Mouse (Mus musculus) G1E (cell line): ENCODE measurements around the gene Twnk. TPM values are rescaled to one million over a fixed set of nuclear protein-coding genes. Genes with fewer than 3 reads are reported as not detected.

Experiments used
- ATAC-seq: 2 replicates; pipeline ENCODE4 v1.8.0; 2016; ENCODE audit warnings: mild to moderate bottlenecking; ENCODE audit not compliant: insufficient number of reproducible peaks, poor library complexity, low FRiP score, severe bottlenecking; ENCODE audit errors: extremely low read depth
- DNase-seq: peaks from one replicate; pipeline ENCODE4 v3.0.0; 2012; ENCODE audit warnings: low spot score
- H3K27me3 ChIP-seq: 2 replicates; pipeline ENCODE4 v1.6.1; 2012; ENCODE audit warnings: mild to moderate bottlenecking, low read length, inconsistent platforms; ENCODE audit not compliant: insufficient read depth
- H3K36me3 ChIP-seq: replicated peaks from 2 replicates; pipeline ENCODE3; 2012; ENCODE audit warnings: mild to moderate bottlenecking, inconsistent platforms
- H3K4me1 ChIP-seq: 2 replicates; pipeline ENCODE4 v1.6.1; 2012; ENCODE audit warnings: low read depth, low read length, inconsistent platforms, mixed read lengths; ENCODE audit not compliant: insufficient read depth
- H3K4me3 ChIP-seq: 2 replicates; pipeline ENCODE4 v1.5.1; 2012; ENCODE audit warnings: low read depth, mild to moderate bottlenecking, inconsistent platforms, low read length, moderate library complexity, mixed read lengths
- H3K9me3 ChIP-seq: replicated peaks from 2 replicates; pipeline ENCODE4 v1.6.1; 2012; ENCODE audit warnings: inconsistent platforms
- CTCF ChIP-seq: IDR thresholded peaks from 2 replicates; pipeline ENCODE4 v1.5.1; 2012; ENCODE audit warnings: low read depth, low read length, inconsistent platforms, mixed read lengths
- GATA1 ChIP-seq: IDR thresholded peaks from 2 replicates; pipeline ENCODE4 v1.6.1; 2012; ENCODE audit warnings: borderline replicate concordance, low read length, inconsistent platforms, mixed read lengths
- GATA2 ChIP-seq: IDR thresholded peaks from 2 replicates; pipeline ENCODE4 v1.6.1; 2012; ENCODE audit warnings: low read depth, low read length, inconsistent platforms, borderline replicate concordance
- POLR2AphosphoS5 ChIP-seq: IDR thresholded peaks from 2 replicates; pipeline ENCODE4 v1.6.1; 2012; ENCODE audit warnings: low read depth, low read length, inconsistent platforms; ENCODE audit not compliant: insufficient replicate concordance
- TAL1 ChIP-seq: conservative IDR thresholded peaks from 2 replicates; pipeline ENCODE4 v1.6.1; 2012; ENCODE audit warnings: low read depth, low read length, inconsistent platforms, mixed read lengths
- polyA plus RNA-seq: library from polyadenylated mRNA; stranded (reverse); fragments of >175 nt; gene quantifications from 2 replicates; pipeline ENCODE4 v1.2.3, GENCODE M21; 2012
- total RNA-seq, 2 experiments: library from RNA; stranded (forward) in 1 of 2; stranded (reverse) in 1 of 2; fragments of 200-1000 nt in 1 of 2; fragments of >200 nt in 1 of 2; fragmentation: Nextera tagmentation in 1 of 2; gene quantifications; 2 replicates each; pipeline ENCODE4 v1.2.3; 2014 to 2017

Gene Twnk
- total and polyA plus RNA-seq, 3 experiments: 14.7 to 22.4 (median 22.0) TPM

DNA sequence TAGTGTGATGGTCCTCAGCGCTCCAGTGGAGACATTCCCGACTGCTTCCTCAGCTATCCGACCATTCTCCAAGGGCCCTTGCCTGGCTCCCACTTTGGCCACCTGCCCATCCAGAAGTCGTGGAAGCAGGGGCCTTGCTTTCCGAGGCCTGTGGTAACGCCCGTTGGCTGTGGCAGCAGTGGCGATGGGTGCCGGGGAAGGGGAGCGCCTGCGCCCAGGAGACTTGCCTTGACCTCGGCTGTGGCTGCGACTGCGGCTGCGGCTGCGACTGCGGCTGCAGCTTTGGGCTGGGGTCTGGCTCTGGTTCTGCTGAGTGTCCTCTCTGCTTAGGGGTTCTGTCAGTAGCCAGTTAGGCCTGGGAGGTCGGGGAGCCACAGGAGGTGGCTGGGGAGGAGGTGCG is 23.3 kb downstream of the Twnk start:
- Histone ChIP-seq H3K36me3 (peaks cover 47% of the 10 kb centered on the region), H3K4me3 (no peak overlapping the region), H3K4me1 (peaks cover 35% of the 10 kb centered on the region), H3K27me3 (peaks cover 5% of the 10 kb centered on the region; the same call in 1 of the 2 replicates), H3K9me3 (no peaks in the 10 kb centered on the region)
- DNase-seq (no peak), ATAC-seq (no peak)
- TF ChIP-seq POLR2AphosphoS5 (no peak), TAL1 (no peak), CTCF (no peak), GATA1 (no peak), GATA2 (no peak)

DNA sequence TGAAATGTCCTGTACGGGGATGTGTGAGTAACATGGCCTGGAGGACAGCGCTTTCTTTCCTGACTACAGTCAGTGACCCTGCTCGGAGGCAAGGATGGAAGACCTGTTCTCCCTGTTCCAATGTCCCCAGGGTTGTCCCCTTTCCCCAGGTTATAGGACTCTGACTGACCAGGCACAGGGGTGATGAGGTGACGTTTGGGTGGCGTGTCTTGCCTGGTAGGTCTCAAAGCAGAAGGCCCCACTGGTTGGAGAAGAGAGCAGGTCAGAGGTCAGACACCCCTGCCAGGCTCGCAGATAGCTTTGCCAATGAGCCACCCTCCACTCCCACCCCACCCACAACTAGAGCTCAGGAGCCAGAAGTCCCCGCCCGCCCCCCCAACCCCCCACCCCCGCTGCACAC is 24.1 kb downstream of the Twnk start:
- H3K4me1 ChIP-seq: peaks cover 31% of the 10 kb centered on the region
- DNase-seq: no peak
- H3K27me3 ChIP-seq: peaks cover 5% of the 10 kb centered on the region; the same call in 1 of the 2 replicates
- no peak for TF ChIP-seq CTCF
- no peak for TF ChIP-seq TAL1
- TF ChIP-seq GATA1: no peak
- no peak for TF ChIP-seq POLR2AphosphoS5
- no peak for TF ChIP-seq GATA2
- ATAC-seq: no peak
- peaks cover 41% of the 10 kb centered on the region for H3K36me3 ChIP-seq
- no peak overlapping the region for H3K4me3 ChIP-seq
- H3K9me3 ChIP-seq: no peaks in the 10 kb centered on the region

DNA sequence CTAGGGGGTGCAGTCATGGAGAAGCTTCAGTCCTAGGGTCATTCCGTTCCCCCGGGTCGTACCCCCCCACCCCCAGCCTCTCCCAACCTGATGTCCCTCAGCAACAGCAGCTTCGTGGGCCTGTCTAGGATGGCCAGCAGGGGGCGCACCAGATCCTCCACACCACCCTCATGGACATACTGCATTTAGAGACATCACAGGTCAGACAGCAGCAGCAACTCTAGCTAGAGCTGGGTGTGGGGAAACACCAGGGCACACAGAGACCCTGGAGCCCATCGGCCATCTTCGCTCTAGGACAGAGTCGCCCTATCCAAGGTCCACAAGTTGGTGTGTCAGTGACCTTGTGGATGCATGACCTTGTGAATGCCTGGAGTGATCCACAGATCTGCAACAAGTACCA is 24.6 kb downstream of the Twnk start:
- TF ChIP-seq CTCF (peak; percentile 83; the same call in 1 of the 2 replicates), GATA2 (no peak)
- H3K4me1 ChIP-seq: peaks cover 29% of the 10 kb centered on the region
- DNase-seq (peak; percentile 59), ATAC-seq (no peak)
- peaks cover 5% of the 10 kb centered on the region; the same call in 1 of the 2 replicates for H3K27me3 ChIP-seq
- H3K4me3 ChIP-seq: no peak overlapping the region
- peaks cover 36% of the 10 kb centered on the region for H3K36me3 ChIP-seq
- H3K9me3 ChIP-seq: no peaks in the 10 kb centered on the region

DNA sequence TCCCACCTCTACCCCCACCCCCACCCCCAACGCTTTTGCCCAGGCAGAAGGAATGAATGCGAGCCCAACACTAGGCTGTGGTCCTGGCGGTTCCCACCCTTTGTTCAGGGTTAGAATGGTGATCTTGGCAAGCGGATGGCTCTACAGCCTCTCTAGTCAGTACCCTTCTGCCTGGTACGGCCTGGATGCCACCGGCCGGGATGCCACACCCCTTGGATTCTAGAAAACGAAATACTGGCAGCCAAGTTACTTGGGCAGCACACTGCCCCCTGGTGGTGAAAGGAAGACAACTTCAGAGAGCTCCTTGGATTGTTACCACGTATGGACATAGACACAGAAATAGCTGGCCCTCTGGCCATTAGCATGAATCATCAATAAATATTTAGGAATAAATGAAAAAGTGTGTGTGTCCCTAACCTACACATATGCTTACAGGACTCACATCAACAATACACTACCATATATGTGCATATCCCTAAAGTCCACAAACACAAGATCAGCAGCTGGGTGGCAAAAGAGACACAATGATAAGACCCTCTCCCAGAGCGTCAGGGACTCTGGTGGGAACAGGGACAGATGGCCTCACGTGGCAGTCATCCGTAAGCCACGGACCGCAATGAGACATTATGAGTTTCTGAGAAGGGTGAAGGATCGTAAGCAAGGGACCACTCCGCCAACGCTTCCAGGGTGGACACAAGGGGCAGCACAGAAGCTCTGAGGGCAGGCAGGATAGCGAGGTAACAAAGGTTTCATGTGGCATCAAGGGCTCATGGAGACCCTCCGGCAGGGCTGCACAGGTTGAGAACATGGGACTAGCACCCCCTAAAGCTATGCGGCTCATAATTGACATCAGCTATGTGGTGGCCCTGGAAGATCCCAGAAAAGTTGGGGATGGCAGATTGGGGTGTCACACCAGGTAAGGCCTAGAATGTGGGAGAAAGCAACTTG is 25.6 kb downstream of the Twnk start:
- Histone ChIP-seq H3K4me1 (peaks cover 29% of the 10 kb centered on the region), H3K9me3 (no peaks in the 10 kb centered on the region), H3K27me3 (peaks cover 15% of the 10 kb centered on the region), H3K4me3 (peak overlapping the region; percentile 28; the same call in 1 of the 2 replicates), H3K36me3 (peaks cover 27% of the 10 kb centered on the region)
- TF ChIP-seq CTCF (peak; percentile 76; the same call in 1 of the 2 replicates), GATA2 (no peak)
- peak; percentile 53 for DNase-seq
- ATAC-seq: no peak

DNA sequence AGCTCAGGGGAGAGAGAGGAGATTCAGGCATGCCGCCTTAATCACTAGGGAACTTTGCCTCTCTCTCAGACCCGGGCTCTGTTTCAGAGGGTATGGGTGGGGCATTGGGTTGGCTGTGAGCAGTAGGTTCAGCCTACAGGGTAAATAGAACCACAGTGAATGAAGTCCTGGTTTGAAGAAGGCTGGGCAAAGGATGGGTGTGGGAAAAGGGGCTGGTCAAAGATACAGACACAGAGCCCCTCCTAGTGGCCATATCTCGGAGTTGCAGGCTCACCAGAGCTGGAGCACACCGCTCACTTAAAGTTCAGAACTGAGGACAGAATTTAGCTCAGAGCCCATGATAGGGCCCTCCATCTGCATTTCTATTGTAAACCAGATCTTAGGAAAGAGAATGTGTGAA is 26.3 kb downstream of the Twnk start:
- H3K9me3 ChIP-seq: no peaks in the 10 kb centered on the region
- no peak for ATAC-seq
- no peak for DNase-seq
- H3K4me1 ChIP-seq: peaks cover 31% of the 10 kb centered on the region
- peaks cover 22% of the 10 kb centered on the region for H3K27me3 ChIP-seq
- no peak overlapping the region for H3K4me3 ChIP-seq
- no peak for TF ChIP-seq POLR2AphosphoS5
- no peak for TF ChIP-seq TAL1
- no peak for TF ChIP-seq GATA2
- peak; percentile 28; the same call in 1 of the 2 replicates for TF ChIP-seq CTCF
- no peak for TF ChIP-seq GATA1
- H3K36me3 ChIP-seq: peaks cover 19% of the 10 kb centered on the region

DNA sequence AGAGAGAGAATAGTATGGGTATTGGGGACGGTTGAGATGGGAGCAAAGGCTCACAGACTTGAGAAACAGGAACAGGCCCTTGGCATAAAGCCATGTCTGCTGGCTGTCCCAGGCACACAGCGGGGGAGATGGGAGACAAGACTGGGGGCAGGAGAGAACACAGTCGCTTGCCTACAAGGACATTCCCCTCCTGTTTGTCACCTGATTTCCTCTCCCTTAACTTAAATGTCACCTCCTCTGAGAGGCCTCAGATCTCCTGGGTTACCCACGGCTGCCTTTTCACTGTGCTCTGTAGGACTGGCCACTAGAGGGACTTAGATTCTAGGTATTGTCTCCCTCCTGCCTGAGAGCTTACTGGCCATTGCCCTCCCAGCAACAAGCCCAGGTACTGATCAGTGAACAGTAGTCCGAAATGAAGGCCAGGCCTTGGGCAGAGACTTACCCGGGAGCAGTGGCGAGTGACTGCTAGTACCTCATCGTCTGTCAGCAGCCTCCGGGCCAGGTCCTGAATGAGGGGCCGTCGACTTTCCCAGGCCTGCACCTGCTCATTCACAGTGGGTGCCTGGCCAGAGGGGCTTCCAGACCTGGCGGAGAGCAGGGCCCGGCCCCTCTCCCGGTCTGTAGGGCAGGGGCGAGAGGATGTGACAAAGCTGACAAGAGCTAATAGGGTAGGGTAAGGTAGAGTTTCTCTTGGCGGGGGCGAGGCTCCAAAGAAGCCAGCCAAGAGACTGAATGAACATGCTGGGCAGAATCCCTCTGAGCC is 27.3 kb downstream of the Twnk start:
- peaks cover 40% of the 10 kb centered on the region for H3K4me1 ChIP-seq
- no peaks in the 10 kb centered on the region for H3K9me3 ChIP-seq
- ATAC-seq (no peak), DNase-seq (no peak)
- peaks cover 11% of the 10 kb centered on the region for H3K36me3 ChIP-seq
- H3K4me3 ChIP-seq: no peak overlapping the region
- no peak for TF ChIP-seq TAL1
- no peak for TF ChIP-seq POLR2AphosphoS5
- no peak for TF ChIP-seq CTCF
- TF ChIP-seq GATA2: no peak
- TF ChIP-seq GATA1: no peak
- peaks cover 26% of the 10 kb centered on the region for H3K27me3 ChIP-seq
